Mouse (Mus musculus): ENCODE data around the gene Lrpprc. TPM values are rescaled to one million over a fixed set of nuclear protein-coding genes. Genes with fewer than 3 reads are reported as not detected.

Gene Lrpprc
- polyA plus RNA-seq, 1 experiment from 2014 or later = 33.9 TPM

DNA sequence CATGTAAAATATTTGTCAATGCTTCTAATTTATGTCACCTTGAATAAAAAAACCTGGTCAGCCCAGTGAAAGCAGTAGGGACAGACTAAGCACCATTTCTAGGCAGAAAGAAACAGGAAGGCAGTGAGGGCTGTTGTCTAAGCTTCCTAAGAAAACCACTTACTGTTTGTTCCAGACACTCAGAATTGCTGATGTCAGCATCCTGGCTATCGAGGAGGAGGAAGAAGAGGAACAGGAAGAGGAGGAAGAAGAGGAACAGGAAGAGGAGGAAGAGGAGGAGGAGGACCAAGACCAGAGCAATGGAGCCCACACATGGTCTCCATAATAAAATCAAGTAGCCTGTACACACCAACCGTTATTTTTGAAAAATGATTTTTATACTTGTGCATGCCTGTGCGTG is 71.5 kb downstream of the Lrpprc start:
- Histone ChIP-seq H3K4me3 (ENCODE audit: low read depth, low read length) (no peak overlapping the region), H3K27ac (ENCODE audit: low read depth) (no peak overlapping the region), H3K4me1 (ENCODE audit: insufficient read depth) (no peaks in the 10 kb centered on the region), H3K4me2 (ENCODE audit: low read depth, low read length) (no peak overlapping the region), H3K36me3 (replicated peaks; ENCODE audit: insufficient read depth, low read length) (peaks cover 38% of the 10 kb centered on the region), H3K27me3 (ENCODE audit: insufficient read depth, low read length) (no peaks in the 10 kb centered on the region), H3K9me3 (ENCODE audit: low read length) (no peaks in the 10 kb centered on the region), H3K9ac (replicated peaks) (no peak overlapping the region)
- 65% methylated on average over 3 of the region's 3 CpGs for WGBS (ENCODE audit: insufficient replicate concordance)
- no peak for ATAC-seq
- TF ChIP-seq EP300 (IDR thresholded peaks at IDR 0.05; ENCODE audit: low read depth) (no peak), CTCF (IDR thresholded peaks at IDR 0.05; ENCODE audit: low read depth) (no peak)
- no peak for DNase-seq

DNA sequence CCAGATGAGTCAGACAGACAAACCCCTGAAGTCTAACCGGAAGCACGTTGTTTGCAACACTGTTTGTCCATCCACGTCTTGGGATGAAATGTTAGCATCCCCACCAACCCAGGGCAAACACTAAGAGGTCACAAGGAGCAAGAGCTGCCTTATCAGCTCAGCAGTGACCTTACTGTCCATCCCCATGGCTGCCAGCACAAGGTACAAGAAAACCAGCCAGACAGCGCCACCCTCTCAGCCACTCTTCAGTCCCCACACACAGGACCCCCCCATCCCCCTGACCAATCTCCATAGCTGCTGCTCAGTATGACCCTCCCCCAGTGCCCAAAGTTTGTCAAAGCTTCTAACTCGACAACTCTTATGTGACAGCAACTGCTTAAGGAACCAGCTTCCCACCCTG is 73.2 kb downstream of the Lrpprc start:
- Histone ChIP-seq H3K4me1 (ENCODE audit: insufficient read depth) (no peaks in the 10 kb centered on the region), H3K4me2 (ENCODE audit: low read depth, low read length) (no peak overlapping the region), H3K36me3 (replicated peaks; ENCODE audit: insufficient read depth, low read length) (peaks cover 42% of the 10 kb centered on the region), H3K27me3 (ENCODE audit: insufficient read depth, low read length) (no peaks in the 10 kb centered on the region), H3K4me3 (ENCODE audit: low read depth, low read length) (no peak overlapping the region), H3K27ac (ENCODE audit: low read depth) (no peak overlapping the region), H3K9me3 (ENCODE audit: low read length) (no peaks in the 10 kb centered on the region), H3K9ac (replicated peaks) (no peak overlapping the region)
- 86% methylated on average over 5 of the region's 5 CpGs for WGBS (ENCODE audit: insufficient replicate concordance)
- TF ChIP-seq EP300 (IDR thresholded peaks at IDR 0.05; ENCODE audit: low read depth) = no peak
- no peak for TF ChIP-seq CTCF (IDR thresholded peaks at IDR 0.05; ENCODE audit: low read depth)
- DNase-seq (no peak), ATAC-seq (no peak)

DNA sequence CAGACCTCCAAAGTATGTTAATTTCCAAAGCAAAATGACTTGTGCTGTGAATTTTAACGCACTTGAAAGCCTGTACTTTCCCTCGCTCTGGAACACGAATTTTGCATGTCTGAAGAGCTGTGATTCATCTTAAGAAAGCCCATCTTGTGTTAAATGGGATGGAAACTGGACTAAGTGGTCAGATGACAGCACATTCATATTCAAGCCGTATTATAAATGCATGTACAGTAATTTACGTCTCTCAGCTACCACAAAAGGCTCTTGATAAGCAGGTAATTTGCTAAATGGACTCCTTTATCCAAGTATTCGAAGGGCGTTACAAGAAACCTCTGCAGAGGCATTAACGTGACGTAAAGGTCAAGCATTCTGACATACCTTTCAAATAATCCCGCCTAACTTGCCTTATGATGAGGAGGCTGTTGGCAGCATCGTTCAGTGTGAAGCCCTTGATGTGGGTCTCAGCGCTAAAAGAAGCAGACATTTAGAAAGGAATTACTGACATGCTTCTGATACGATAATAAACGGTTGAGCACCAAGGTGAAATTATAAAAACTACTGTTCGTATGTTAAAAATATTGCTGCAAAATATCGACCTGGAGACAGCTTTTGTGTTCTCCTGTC is 74.2 kb downstream of the Lrpprc start:
- Histone ChIP-seq H3K4me2 (ENCODE audit: low read depth, low read length) (no peak overlapping the region), H3K4me1 (ENCODE audit: insufficient read depth) (no peaks in the 10 kb centered on the region), H3K27me3 (ENCODE audit: insufficient read depth, low read length) (no peaks in the 10 kb centered on the region), H3K36me3 (replicated peaks; ENCODE audit: insufficient read depth, low read length) (peaks cover 40% of the 10 kb centered on the region), H3K9ac (replicated peaks) (no peak overlapping the region), H3K27ac (ENCODE audit: low read depth) (no peak overlapping the region), H3K4me3 (ENCODE audit: low read depth, low read length) (no peak overlapping the region), H3K9me3 (ENCODE audit: low read length) (no peaks in the 10 kb centered on the region)
- DNase-seq (no peak), ATAC-seq (no peak)
- TF ChIP-seq CTCF (IDR thresholded peaks at IDR 0.05; ENCODE audit: low read depth) = no peak
- no peak for TF ChIP-seq EP300 (IDR thresholded peaks at IDR 0.05; ENCODE audit: low read depth)
- 85% methylated on average over 16 of the region's 16 CpGs for WGBS (ENCODE audit: insufficient replicate concordance)

DNA sequence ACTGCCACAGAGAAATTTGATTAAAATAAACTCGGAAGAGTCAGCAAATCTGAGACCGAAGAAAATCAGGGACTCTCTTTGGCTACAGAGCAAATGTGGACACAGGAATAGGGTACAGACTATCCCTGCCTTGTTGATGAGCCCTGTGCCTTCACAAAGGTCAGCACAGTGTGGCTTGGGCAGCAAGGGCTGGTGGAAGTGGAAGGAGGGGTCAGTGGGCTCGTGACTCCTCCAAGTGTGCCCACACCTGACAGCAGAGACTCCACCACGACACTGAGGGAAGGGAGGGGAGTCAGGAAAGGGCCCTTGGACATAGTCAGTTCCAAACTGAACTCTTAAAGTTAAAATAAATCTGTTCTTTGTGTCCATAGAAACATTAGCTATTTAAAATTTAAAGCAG is 75.7 kb downstream of the Lrpprc start:
- Histone ChIP-seq H3K4me2 (ENCODE audit: low read depth, low read length) (no peak overlapping the region), H3K4me1 (ENCODE audit: insufficient read depth) (no peaks in the 10 kb centered on the region), H3K4me3 (ENCODE audit: low read depth, low read length) (no peak overlapping the region), H3K27ac (ENCODE audit: low read depth) (peak overlapping the region; percentile 31), H3K9me3 (ENCODE audit: low read length) (no peaks in the 10 kb centered on the region), H3K9ac (replicated peaks) (no peak overlapping the region), H3K27me3 (ENCODE audit: insufficient read depth, low read length) (no peaks in the 10 kb centered on the region), H3K36me3 (replicated peaks; ENCODE audit: insufficient read depth, low read length) (peaks cover 39% of the 10 kb centered on the region)
- DNase-seq = no peak
- no peak for TF ChIP-seq EP300 (IDR thresholded peaks at IDR 0.05; ENCODE audit: low read depth)
- TF ChIP-seq CTCF (IDR thresholded peaks at IDR 0.05; ENCODE audit: low read depth) = no peak
- WGBS (ENCODE audit: insufficient replicate concordance) = 60% methylated on average over 4 of the region's 4 CpGs
- ATAC-seq = peak; percentile 55; the same call in 1 of the 2 replicates

GRCm38 (mm10) chr17:84713563-84714164 is 76.9 kb downstream of the Lrpprc start:
- Histone ChIP-seq H3K4me2 (ENCODE audit: low read depth, low read length) (no peak overlapping the region), H3K9me3 (ENCODE audit: low read length) (no peaks in the 10 kb centered on the region), H3K9ac (replicated peaks) (no peak overlapping the region), H3K36me3 (replicated peaks; ENCODE audit: insufficient read depth, low read length) (peaks cover 45% of the 10 kb centered on the region), H3K27ac (ENCODE audit: low read depth) (no peak overlapping the region), H3K27me3 (ENCODE audit: insufficient read depth, low read length) (no peaks in the 10 kb centered on the region), H3K4me1 (ENCODE audit: insufficient read depth) (0 out of 2 replicates have a peak, but pooled peaks cover 4% of the 10 kb centered on the region), H3K4me3 (ENCODE audit: low read depth, low read length) (no peak overlapping the region)
- TF ChIP-seq EP300 (IDR thresholded peaks at IDR 0.05; ENCODE audit: low read depth) = no peak
- no peak for TF ChIP-seq CTCF (IDR thresholded peaks at IDR 0.05; ENCODE audit: low read depth)
- DNase-seq (no peak), ATAC-seq (no peak)
- WGBS (ENCODE audit: insufficient replicate concordance) = 92% methylated on average over 18 of the region's 18 CpGs

GRCm38 (mm10) chr17:84709403-84709851 is 81.2 kb downstream of the Lrpprc start:
- Histone ChIP-seq H3K4me2 (ENCODE audit: low read depth, low read length) (no peak overlapping the region), H3K27me3 (ENCODE audit: insufficient read depth, low read length) (no peaks in the 10 kb centered on the region), H3K36me3 (replicated peaks; ENCODE audit: insufficient read depth, low read length) (peaks cover 46% of the 10 kb centered on the region), H3K4me3 (ENCODE audit: low read depth, low read length) (no peak overlapping the region), H3K9me3 (ENCODE audit: low read length) (no peaks in the 10 kb centered on the region), H3K27ac (ENCODE audit: low read depth) (0 out of 2 replicates have a peak overlapping the region, but pooled peaks have one; percentile 11), H3K4me1 (ENCODE audit: insufficient read depth) (0 out of 2 replicates have a peak, but pooled peaks cover 4% of the 10 kb centered on the region), H3K9ac (replicated peaks) (no peak overlapping the region)
- TF ChIP-seq CTCF (IDR thresholded peaks at IDR 0.05; ENCODE audit: low read depth) = 0 out of 2 replicates have a peak, but pooled peaks have one; percentile 12
- no peak for TF ChIP-seq EP300 (IDR thresholded peaks at IDR 0.05; ENCODE audit: low read depth)
- ATAC-seq = no peak; the same call in 1 of the 2 replicates
- WGBS (ENCODE audit: insufficient replicate concordance) = 67% methylated on average over 17 of the region's 17 CpGs
- DNase-seq = no peak

Measured in liver, postnatal 0 days (tissue).